Mouse (Mus musculus): Measurements from ENCODE around the gene Trpm1. TPM values are rescaled to one million over a fixed set of nuclear protein-coding genes. Genes with fewer than 3 reads are reported as not detected.

The Trpm1 gene
- polyA plus RNA-seq, 1 experiment from 2014 or later, result not detected

GRCm38 (mm10) chr7:64155226-64155625, 1.6 kb downstream of the Trpm1 start:
- ATAC-seq (ENCODE audit: low FRiP score, low TSS enrichment), result peak; percentile 22; the same call in 1 of the 2 replicates
- Histone ChIP-seq H3K27ac (ENCODE audit: low read depth, low read length) (no peak overlapping the region), H3K4me1 (ENCODE audit: control insufficient read depth, insufficient read depth, low read length) (no peaks in the 10 kb centered on the region), H3K9ac (ENCODE audit: low read depth, low read length) (peak overlapping the region; percentile 0; the same call in 1 of the 2 replicates), H3K9me3 (ENCODE audit: control insufficient read depth, low read length) (no peaks in the 10 kb centered on the region), H3K36me3 (ENCODE audit: control insufficient read depth, insufficient read depth, low read length) (no peaks in the 10 kb centered on the region), H3K27me3 (ENCODE audit: control insufficient read depth, insufficient read depth, low read length) (no peaks in the 10 kb centered on the region), H3K4me3 (ENCODE audit: low read length) (no peak overlapping the region; the same call in 1 of the 2 replicates), H3K4me2 (replicated peaks; ENCODE audit: low read depth, low read length) (peak overlapping the region; percentile 22; the same call in 1 of the 2 replicates)
- 56% methylated on average over 4 of the region's 4 CpGs for WGBS

DNA sequence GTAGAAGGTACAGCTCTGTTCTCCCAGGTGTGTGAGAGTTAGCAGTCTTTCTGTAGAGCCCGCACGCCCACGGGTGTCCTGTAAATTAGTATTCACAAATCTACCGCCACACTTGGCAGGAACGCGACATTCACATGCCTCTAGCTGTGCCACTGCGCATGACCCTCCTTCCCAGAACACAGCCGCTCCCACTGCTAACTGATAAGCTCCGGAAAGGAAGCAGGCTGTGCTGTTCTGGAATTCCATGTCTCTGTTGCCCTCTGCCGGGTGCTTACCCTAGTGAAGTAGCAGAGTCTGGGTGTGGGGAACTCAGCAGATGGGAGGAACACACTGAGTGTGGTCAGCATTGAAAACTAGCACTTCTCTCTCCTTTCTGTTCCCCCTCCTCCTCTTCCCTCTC, 2.1 kb downstream of the Trpm1 start:
- no peaks in the 10 kb centered on the region for H3K4me1 ChIP-seq (ENCODE audit: control insufficient read depth, insufficient read depth, low read length)
- peak overlapping the region; percentile 22 for H3K4me2 ChIP-seq (replicated peaks; ENCODE audit: low read depth, low read length)
- 11% methylated on average over 10 of the region's 10 CpGs for WGBS
- no peak overlapping the region for H3K27ac ChIP-seq (ENCODE audit: low read depth, low read length)
- H3K27me3 ChIP-seq (ENCODE audit: control insufficient read depth, insufficient read depth, low read length), result no peaks in the 10 kb centered on the region
- ATAC-seq (ENCODE audit: low FRiP score, low TSS enrichment), result peak; percentile 89
- H3K4me3 ChIP-seq (ENCODE audit: low read length), result no peak overlapping the region; the same call in 1 of the 2 replicates
- H3K9ac ChIP-seq (ENCODE audit: low read depth, low read length), result peak overlapping the region; percentile 0; the same call in 1 of the 2 replicates
- H3K9me3 ChIP-seq (ENCODE audit: control insufficient read depth, low read length), result no peaks in the 10 kb centered on the region
- no peaks in the 10 kb centered on the region for H3K36me3 ChIP-seq (ENCODE audit: control insufficient read depth, insufficient read depth, low read length)

DNA sequence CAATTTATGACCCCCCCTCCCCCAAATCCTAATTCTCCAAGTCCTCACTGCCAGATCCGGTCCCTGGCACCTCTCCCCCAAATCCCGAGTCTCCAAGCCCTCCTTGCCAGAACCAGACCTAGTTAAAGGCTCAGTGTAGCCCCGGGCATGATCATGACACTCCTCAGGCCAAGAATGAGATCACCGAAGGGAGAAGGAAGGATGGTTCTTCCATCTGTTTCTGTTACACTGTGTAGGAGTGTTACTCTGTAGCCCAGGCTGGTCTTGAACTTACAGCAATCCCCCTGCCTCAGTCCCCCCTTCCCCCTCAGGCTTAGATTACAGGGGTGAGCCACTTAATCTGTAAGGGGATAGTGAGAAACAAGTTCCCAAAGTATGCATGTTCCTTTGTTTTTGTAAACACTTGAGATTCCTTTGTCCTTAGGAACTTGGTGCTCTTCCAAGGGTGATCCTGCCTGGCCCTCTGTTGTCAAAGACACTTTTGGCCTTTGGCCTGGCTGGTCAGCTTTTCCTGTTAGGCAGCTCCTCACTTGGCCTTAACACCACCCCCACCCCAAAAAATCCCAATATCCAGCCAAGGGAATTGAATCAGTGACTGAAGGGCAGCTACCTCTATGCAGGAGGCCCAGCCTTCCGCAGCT, 2.8 kb downstream of the Trpm1 start:
- Histone ChIP-seq H3K9ac (ENCODE audit: low read depth, low read length) (no peak overlapping the region), H3K4me3 (ENCODE audit: low read length) (no peak overlapping the region), H3K4me2 (replicated peaks; ENCODE audit: low read depth, low read length) (no peak overlapping the region), H3K4me1 (ENCODE audit: control insufficient read depth, insufficient read depth, low read length) (no peaks in the 10 kb centered on the region), H3K27me3 (ENCODE audit: control insufficient read depth, insufficient read depth, low read length) (no peaks in the 10 kb centered on the region), H3K36me3 (ENCODE audit: control insufficient read depth, insufficient read depth, low read length) (no peaks in the 10 kb centered on the region), H3K9me3 (ENCODE audit: control insufficient read depth, low read length) (no peaks in the 10 kb centered on the region), H3K27ac (ENCODE audit: low read depth, low read length) (no peak overlapping the region)
- ATAC-seq (ENCODE audit: low FRiP score, low TSS enrichment), result no peak
- 76% methylated on average over 5 of the region's 5 CpGs for WGBS

DNA sequence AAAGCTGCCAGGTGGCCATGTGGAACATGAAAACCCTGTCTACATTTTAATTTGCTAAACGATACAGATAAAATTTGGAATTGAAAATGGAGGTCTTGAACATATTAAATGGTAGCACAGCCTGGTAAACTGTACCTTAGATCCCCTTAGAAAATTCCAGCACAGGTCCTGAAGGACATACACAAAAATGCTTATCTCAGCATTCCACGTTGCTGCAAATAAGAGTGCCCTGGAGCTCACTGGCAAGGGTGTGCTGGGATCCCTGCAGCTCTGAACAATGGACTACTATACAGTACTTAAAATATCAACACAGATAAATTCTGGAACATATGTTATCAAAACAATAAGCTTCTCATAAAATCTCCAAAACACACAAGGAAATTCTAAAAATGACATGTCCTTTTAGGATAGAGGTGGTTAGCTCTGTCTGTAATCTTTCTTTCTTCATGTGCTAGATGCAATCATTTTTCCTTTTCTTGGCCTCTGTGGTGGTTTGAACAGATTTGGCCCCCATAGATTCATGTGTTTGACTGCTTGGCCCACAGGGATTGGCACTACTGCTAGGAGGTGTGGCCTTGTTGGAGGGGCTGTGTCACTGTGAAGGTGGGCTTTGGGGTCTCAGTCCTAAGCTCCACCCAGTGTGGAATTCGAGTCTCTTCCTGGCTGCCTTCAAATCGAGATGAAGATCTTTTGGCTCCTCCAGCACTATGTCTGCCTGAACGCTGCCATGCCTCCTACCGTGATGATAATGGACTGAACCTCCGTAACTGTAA, 3.5 kb downstream of the Trpm1 start:
- no peak for ATAC-seq (ENCODE audit: low FRiP score, low TSS enrichment)
- no peak overlapping the region for H3K4me2 ChIP-seq (replicated peaks; ENCODE audit: low read depth, low read length)
- H3K9ac ChIP-seq (ENCODE audit: low read depth, low read length), result no peak overlapping the region
- H3K9me3 ChIP-seq (ENCODE audit: control insufficient read depth, low read length), result no peaks in the 10 kb centered on the region
- no peaks in the 10 kb centered on the region for H3K36me3 ChIP-seq (ENCODE audit: control insufficient read depth, insufficient read depth, low read length)
- H3K4me1 ChIP-seq (ENCODE audit: control insufficient read depth, insufficient read depth, low read length), result no peaks in the 10 kb centered on the region
- H3K27me3 ChIP-seq (ENCODE audit: control insufficient read depth, insufficient read depth, low read length), result no peaks in the 10 kb centered on the region
- WGBS, result 64% methylated on average over 7 of the region's 7 CpGs
- no peak overlapping the region for H3K27ac ChIP-seq (ENCODE audit: low read depth, low read length)
- no peak overlapping the region for H3K4me3 ChIP-seq (ENCODE audit: low read length)

GRCm38 (mm10) chr7:64158281-64159055, 4.8 kb downstream of the Trpm1 start:
- H3K36me3 ChIP-seq (ENCODE audit: control insufficient read depth, insufficient read depth, low read length), result no peaks in the 10 kb centered on the region
- no peak overlapping the region for H3K9ac ChIP-seq (ENCODE audit: low read depth, low read length)
- H3K4me2 ChIP-seq (replicated peaks; ENCODE audit: low read depth, low read length), result no peak overlapping the region
- H3K9me3 ChIP-seq (ENCODE audit: control insufficient read depth, low read length), result no peaks in the 10 kb centered on the region
- no peak overlapping the region for H3K27ac ChIP-seq (ENCODE audit: low read depth, low read length)
- H3K4me1 ChIP-seq (ENCODE audit: control insufficient read depth, insufficient read depth, low read length), result no peaks in the 10 kb centered on the region
- 73% methylated on average over 12 of the region's 12 CpGs for WGBS
- no peaks in the 10 kb centered on the region for H3K27me3 ChIP-seq (ENCODE audit: control insufficient read depth, insufficient read depth, low read length)
- no peak for ATAC-seq (ENCODE audit: low FRiP score, low TSS enrichment)
- no peak overlapping the region for H3K4me3 ChIP-seq (ENCODE audit: low read length)

GRCm38 (mm10) chr7:64159056-64159542, 5.5 kb downstream of the Trpm1 start:
- Histone ChIP-seq H3K27ac (ENCODE audit: low read depth, low read length) (no peak overlapping the region), H3K4me3 (ENCODE audit: low read length) (no peak overlapping the region), H3K4me1 (ENCODE audit: control insufficient read depth, insufficient read depth, low read length) (no peaks in the 10 kb centered on the region), H3K4me2 (replicated peaks; ENCODE audit: low read depth, low read length) (no peak overlapping the region), H3K27me3 (ENCODE audit: control insufficient read depth, insufficient read depth, low read length) (no peaks in the 10 kb centered on the region), H3K9ac (ENCODE audit: low read depth, low read length) (no peak overlapping the region), H3K36me3 (ENCODE audit: control insufficient read depth, insufficient read depth, low read length) (no peaks in the 10 kb centered on the region), H3K9me3 (ENCODE audit: control insufficient read depth, low read length) (no peaks in the 10 kb centered on the region)
- WGBS, result 73% methylated on average over 5 of the region's 5 CpGs
- ATAC-seq (ENCODE audit: low FRiP score, low TSS enrichment), result no peak

GRCm38 (mm10) chr7:64159612-64160591, 6.3 kb downstream of the Trpm1 start:
- H3K9ac ChIP-seq (ENCODE audit: low read depth, low read length), result no peak overlapping the region
- ATAC-seq (ENCODE audit: low FRiP score, low TSS enrichment), result no peak
- no peaks in the 10 kb centered on the region for H3K36me3 ChIP-seq (ENCODE audit: control insufficient read depth, insufficient read depth, low read length)
- WGBS, result 59% methylated on average over 7 of the region's 7 CpGs
- no peaks in the 10 kb centered on the region for H3K27me3 ChIP-seq (ENCODE audit: control insufficient read depth, insufficient read depth, low read length)
- H3K4me2 ChIP-seq (replicated peaks; ENCODE audit: low read depth, low read length), result no peak overlapping the region
- no peak overlapping the region for H3K4me3 ChIP-seq (ENCODE audit: low read length)
- no peaks in the 10 kb centered on the region for H3K9me3 ChIP-seq (ENCODE audit: control insufficient read depth, low read length)
- H3K4me1 ChIP-seq (ENCODE audit: control insufficient read depth, insufficient read depth, low read length), result no peaks in the 10 kb centered on the region
- no peak overlapping the region for H3K27ac ChIP-seq (ENCODE audit: low read depth, low read length)

Measured in kidney, embryonic 14.5 days (tissue).